Mouse (Mus musculus) MEL (cell line): ENCODE measurements around the gene Nf1. TPM values are rescaled to one million over a fixed set of nuclear protein-coding genes. Genes with fewer than 3 reads are reported as not detected.

Experiments
- DNase-seq: peaks from one replicate; pipeline ENCODE4 v3.0.0; 2011; ENCODE audit warnings: low read depth, low spot score
- H3K27ac ChIP-seq: 2 replicates; pipeline ENCODE4 v1.5.1; 2012; ENCODE audit warnings: low read depth, mild to moderate bottlenecking, control low read depth, low read length, moderate library complexity; ENCODE audit not compliant: control insufficient read depth
- H3K27me3 ChIP-seq, 2 experiments: fragments of 150-350 bp in 1 of 2; sonication (generic) in 1 of 2; 2 replicates each; pipeline ENCODE4 v1.6.1; 2012; ENCODE audit warnings: low read length in 2 of 2, mild to moderate bottlenecking in 2 of 2, improper control_type of control experiment in 1 of 2, moderate library complexity in 1 of 2; ENCODE audit not compliant: insufficient read depth in 2 of 2, control insufficient read depth in 1 of 2
- H3K36me3 ChIP-seq, 2 experiments: 2 replicates each; pipeline ENCODE4 v1.6.1; 2012 to 2014; ENCODE audit warnings: low read length in 2 of 2, improper control_type of control experiment in 1 of 2, inconsistent platforms in 1 of 2, mild to moderate bottlenecking in 1 of 2; ENCODE audit not compliant: insufficient read depth in 2 of 2, control insufficient read depth in 1 of 2
- H3K4me1 ChIP-seq, 2 experiments: fragments of 150-350 bp in 1 of 2; sonication (generic) in 1 of 2; 2 replicates each; pipeline ENCODE4 v1.6.1; 2012; ENCODE audit warnings: low read length in 2 of 2, improper control_type of control experiment in 1 of 2, mild to moderate bottlenecking in 1 of 2; ENCODE audit not compliant: insufficient read depth in 2 of 2, control insufficient read depth in 1 of 2
- H3K4me3 ChIP-seq, 2 experiments: fragments of 150-350 bp in 1 of 2; sonication (generic) in 1 of 2; 2 replicates each; pipeline ENCODE4 v1.5.1; 2012; ENCODE audit warnings: low read depth in 2 of 2, low read length in 2 of 2, mild to moderate bottlenecking in 2 of 2, moderate library complexity in 2 of 2, control low read depth in 1 of 2, improper control_type of control experiment in 1 of 2; ENCODE audit not compliant: control insufficient read depth in 1 of 2, insufficient read depth in 1 of 2
- H3K79me2 ChIP-seq: 2 replicates; pipeline ENCODE4 v1.6.1; 2012; ENCODE audit warnings: mild to moderate bottlenecking, low read length, moderate library complexity; ENCODE audit not compliant: control insufficient read depth, poor library complexity, insufficient read depth
- H3K9ac ChIP-seq: 2 replicates; pipeline ENCODE4 v1.6.1; 2012; ENCODE audit warnings: low read depth, mild to moderate bottlenecking, control low read depth, low read length, moderate library complexity; ENCODE audit not compliant: control insufficient read depth, poor library complexity, severe bottlenecking
- H3K9me3 ChIP-seq: fragments of 150-350 bp; sonication (generic); replicated peaks from 2 replicates; pipeline ENCODE4 v1.6.1; 2012; ENCODE audit warnings: mild to moderate bottlenecking, low read length, improper control_type of control experiment, moderate library complexity; ENCODE audit not compliant: insufficient read depth
- BHLHE40 ChIP-seq: IDR thresholded peaks from 2 replicates; pipeline ENCODE4 v1.6.1; 2012; ENCODE audit warnings: low read depth, mild to moderate bottlenecking, inconsistent platforms, low read length, improper control_type of control experiment, borderline replicate concordance
- CHD1 ChIP-seq: IDR thresholded peaks from 2 replicates; pipeline ENCODE4 v1.6.1; 2012; ENCODE audit warnings: low read depth, mild to moderate bottlenecking, inconsistent platforms, low read length, improper control_type of control experiment
- CHD2 ChIP-seq: IDR thresholded peaks from 2 replicates; pipeline ENCODE4 v1.6.1; 2011; ENCODE audit warnings: low read length, improper control_type of control experiment
- CTCF ChIP-seq, 3 experiments: IDR thresholded peaks in 2 of 3; conservative IDR thresholded peaks in 1 of 3; 2 replicates each; pipeline ENCODE4 v1.5.1; 2011 to 2012; ENCODE audit warnings: low read length in 3 of 3, low read depth in 2 of 3, mild to moderate bottlenecking in 2 of 3, improper control_type of control experiment in 1 of 3, inconsistent platforms in 1 of 3, mixed read lengths in 1 of 3, moderate library complexity in 1 of 3; ENCODE audit not compliant: control insufficient read depth in 1 of 3, insufficient read depth in 1 of 3, poor library complexity in 1 of 3, severe bottlenecking in 1 of 3
- E2F4 ChIP-seq: IDR thresholded peaks from 2 replicates; pipeline ENCODE4 v1.6.1; 2011; ENCODE audit warnings: low read depth, low read length, improper control_type of control experiment, borderline replicate concordance
- ELF1 ChIP-seq: IDR thresholded peaks from 2 replicates; pipeline ENCODE4 v1.6.1; 2014; ENCODE audit warnings: low read depth, mild to moderate bottlenecking, inconsistent platforms, low read length, improper control_type of control experiment, moderate library complexity
- ETS1 ChIP-seq: IDR thresholded peaks from 2 replicates; pipeline ENCODE4 v1.6.1; 2012; ENCODE audit warnings: low read depth, mild to moderate bottlenecking, inconsistent platforms, low read length, improper control_type of control experiment, moderate library complexity
- GABPA ChIP-seq: IDR thresholded peaks from 2 replicates; pipeline ENCODE4 v1.6.1; 2012; ENCODE audit warnings: low read depth, mild to moderate bottlenecking, inconsistent platforms, low read length, improper control_type of control experiment, moderate library complexity
- GATA1 ChIP-seq: IDR thresholded peaks from 2 replicates; pipeline ENCODE4 v1.6.1; 2011; ENCODE audit warnings: low read depth, low read length, improper control_type of control experiment
- HCFC1 ChIP-seq: IDR thresholded peaks from 2 replicates; pipeline ENCODE4 v1.6.1; 2012; ENCODE audit warnings: low read depth, mild to moderate bottlenecking, inconsistent platforms, low read length, improper control_type of control experiment, moderate library complexity
- KAT2A ChIP-seq: conservative IDR thresholded peaks from 2 replicates; pipeline ENCODE4 v1.6.1; 2012; ENCODE audit warnings: low read depth, low read length, improper control_type of control experiment, inconsistent platforms
- MAFK ChIP-seq: IDR thresholded peaks from 2 replicates; pipeline ENCODE4 v1.6.1; 2011; ENCODE audit warnings: low read depth, mild to moderate bottlenecking, low read length, improper control_type of control experiment, borderline replicate concordance
- MAX ChIP-seq: IDR thresholded peaks from 2 replicates; pipeline ENCODE4 v1.6.1; 2011; ENCODE audit warnings: low read length, improper control_type of control experiment
- MAZ ChIP-seq: IDR thresholded peaks from 2 replicates; pipeline ENCODE4 v1.6.1; 2012; ENCODE audit warnings: low read depth, mild to moderate bottlenecking, inconsistent platforms, low read length, improper control_type of control experiment
- MEF2A ChIP-seq: IDR thresholded peaks from 2 replicates; pipeline ENCODE4 v1.6.1; 2014; ENCODE audit warnings: low read depth, mild to moderate bottlenecking, inconsistent platforms, low read length, improper control_type of control experiment; ENCODE audit not compliant: poor library complexity, insufficient replicate concordance, severe bottlenecking; ENCODE audit errors: extremely low read depth
- MXI1 ChIP-seq: IDR thresholded peaks from 2 replicates; pipeline ENCODE4 v1.6.1; 2011; ENCODE audit warnings: mild to moderate bottlenecking, low read depth, low read length, improper control_type of control experiment
- MYB ChIP-seq: IDR thresholded peaks from 2 replicates; pipeline ENCODE4 v1.6.1; 2011; ENCODE audit warnings: mild to moderate bottlenecking, low read depth, low read length, improper control_type of control experiment
- MYC ChIP-seq: IDR thresholded peaks from 2 replicates; pipeline ENCODE4 v1.6.1; 2011; ENCODE audit warnings: low read depth, mild to moderate bottlenecking, low read length, improper control_type of control experiment, moderate library complexity
- NELFE ChIP-seq: IDR thresholded peaks from 2 replicates; pipeline ENCODE4 v1.6.1; 2011; ENCODE audit warnings: low read depth, low read length, improper control_type of control experiment
- POLR2A ChIP-seq, 2 experiments: IDR thresholded peaks; 2 replicates each; pipeline ENCODE4 v1.6.1; 2011 to 2012; ENCODE audit warnings: low read length in 2 of 2, mild to moderate bottlenecking in 2 of 2, control low read depth in 1 of 2, improper control_type of control experiment in 1 of 2, low read depth in 1 of 2, moderate library complexity in 1 of 2; ENCODE audit not compliant: control insufficient read depth in 1 of 2, insufficient read depth in 1 of 2, poor library complexity in 1 of 2
- POLR2AphosphoS2 ChIP-seq: IDR thresholded peaks from 2 replicates; pipeline ENCODE4 v1.6.1; 2011; ENCODE audit warnings: low read length, improper control_type of control experiment
- POLR2AphosphoS5 ChIP-seq: IDR thresholded peaks from 2 replicates; pipeline ENCODE4 v1.6.1; 2012; ENCODE audit warnings: low read depth, borderline replicate concordance, mild to moderate bottlenecking, inconsistent platforms, low read length, moderate library complexity, mixed read lengths
- RAD21 ChIP-seq: IDR thresholded peaks from 2 replicates; pipeline ENCODE4 v1.6.1; 2011; ENCODE audit warnings: mild to moderate bottlenecking, low read depth, low read length, improper control_type of control experiment
- RCOR1 ChIP-seq: IDR thresholded peaks from 2 replicates; pipeline ENCODE4 v1.6.1; 2012; ENCODE audit warnings: low read depth, mild to moderate bottlenecking, inconsistent platforms, low read length, improper control_type of control experiment
- SIN3A ChIP-seq: IDR thresholded peaks from 2 replicates; pipeline ENCODE4 v1.6.1; 2012; ENCODE audit warnings: low read length, improper control_type of control experiment, inconsistent platforms
- SMC3 ChIP-seq: IDR thresholded peaks from 2 replicates; pipeline ENCODE4 v1.6.1; 2011; ENCODE audit warnings: low read depth, low read length, improper control_type of control experiment
- TAL1 ChIP-seq: IDR thresholded peaks from 2 replicates; pipeline ENCODE4 v1.6.1; 2012; ENCODE audit warnings: mild to moderate bottlenecking, inconsistent platforms, low read length, moderate library complexity, mixed read lengths
- TBP ChIP-seq: IDR thresholded peaks from 2 replicates; pipeline ENCODE4 v1.8.0; 2011; ENCODE audit warnings: low read depth, low read length, improper control_type of control experiment
- TCF12 ChIP-seq: IDR thresholded peaks from 2 replicates; pipeline ENCODE4 v1.6.1; 2014; ENCODE audit warnings: low read depth, mild to moderate bottlenecking, inconsistent platforms, low read length, improper control_type of control experiment, moderate library complexity
- USF1 ChIP-seq: IDR thresholded peaks from 2 replicates; pipeline ENCODE4 v1.6.1; 2014; ENCODE audit warnings: low read depth, mild to moderate bottlenecking, inconsistent platforms, low read length, improper control_type of control experiment, moderate library complexity
- USF2 ChIP-seq, 2 experiments: IDR thresholded peaks; 2 replicates each; pipeline ENCODE4 v1.6.1; 2011 to 2012; ENCODE audit warnings: improper control_type of control experiment in 2 of 2, low read length in 2 of 2, borderline replicate concordance in 1 of 2, inconsistent platforms in 1 of 2, low read depth in 1 of 2, mild to moderate bottlenecking in 1 of 2; ENCODE audit not compliant: insufficient read depth in 1 of 2
- ZC3H11A ChIP-seq: IDR thresholded peaks from 2 replicates; pipeline ENCODE4 v1.6.1; 2012; ENCODE audit warnings: low read depth, mild to moderate bottlenecking, inconsistent platforms, low read length, improper control_type of control experiment
- ZKSCAN1 ChIP-seq: IDR thresholded peaks from 2 replicates; pipeline ENCODE4 v1.6.1; 2012; ENCODE audit warnings: low read depth, mild to moderate bottlenecking, inconsistent platforms, low read length, improper control_type of control experiment, moderate library complexity
- ZMIZ1 ChIP-seq: IDR thresholded peaks from 2 replicates; pipeline ENCODE4 v1.6.1; 2012; ENCODE audit warnings: low read depth, mild to moderate bottlenecking, inconsistent platforms, low read length, improper control_type of control experiment, moderate library complexity
- ZNF384 ChIP-seq: IDR thresholded peaks from 2 replicates; pipeline ENCODE4 v1.6.1; 2012; ENCODE audit warnings: low read depth, mild to moderate bottlenecking, inconsistent platforms, low read length, improper control_type of control experiment
- polyA plus RNA-seq, 2 experiments: library from polyadenylated mRNA; stranded (reverse) in 1 of 2; unstranded in 1 of 2; fragments of >175 nt in 1 of 2; fragments of >200 nt in 1 of 2; gene quantifications; 2 replicates each; pipeline versions ENCODE4 v1.2.1 to v1.2.4; 2012; ENCODE audit warnings: low replicate concordance in 2 of 2, low read depth in 1 of 2; ENCODE audit not compliant: insufficient read length in 2 of 2, insufficient read depth in 1 of 2, missing spikeins in 1 of 2
- total RNA-seq: library from RNA; depleted of rRNA; stranded (reverse); fragments of 300-350 nt; gene quantifications from 2 replicates; pipeline ENCODE4 v1.2.3, GENCODE M21; 2012

The Nf1 gene
- total and polyA plus RNA-seq, 3 experiments, result 13.2 to 108 (median 20.3) TPM

- H3K4me3 ChIP-seq, result peak overlapping the region; percentile 37 to 40
Measured at GRCm38 (mm10) chr11:79519299-79519698, 179.8 kb downstream of the Nf1 start.

GRCm38 (mm10) chr11:79519878-79520291, 180.4 kb downstream of the Nf1 start:
- H3K9ac ChIP-seq, result peak overlapping the region; percentile 68; the same call in 1 of the 2 replicates
- peak; percentile 95 for DNase-seq
- TF ChIP-seq TAL1, result no peak
- TF ChIP-seq KAT2A, result no peak
- TF ChIP-seq CTCF (IDR thresholded peaks at IDR 0.05 in 2 of 3, conservative IDR thresholded peaks at IDR 0.05 in 1 of 3; ENCODE audit: control insufficient read depth in 1 of 3, insufficient read depth in 1 of 3, low read depth in 2 of 3, low read length in 3 of 3, poor library complexity in 1 of 3, severe bottlenecking in 1 of 3), result no peak
- TF ChIP-seq MEF2A, result 0 out of 2 replicates have a peak, but pooled peaks have one; percentile 71
- peak; percentile 66; the same call in 1 of the 2 replicates for TF ChIP-seq RCOR1
- TF ChIP-seq MYC, result peak; percentile 66; the same call in 1 of the 2 replicates
- TF ChIP-seq POLR2A (IDR thresholded peaks at IDR 0.05; ENCODE audit: control insufficient read depth in 1 of 2, insufficient read depth in 1 of 2, low read depth in 1 of 2, low read length in 2 of 2, poor library complexity in 1 of 2), result peak in 1 of 2 experiments; percentile 18; a peak in 1 of 4 replicates
- no peak for TF ChIP-seq USF1
- TF ChIP-seq ZKSCAN1, result no peak
- TF ChIP-seq MYB, result no peak
- TF ChIP-seq ELF1, result peak; percentile 48; the same call in 1 of the 2 replicates
- no peak for TF ChIP-seq E2F4
- no peak for TF ChIP-seq MAX
- no peak; the same call in 1 of the 2 replicates for TF ChIP-seq TBP
- TF ChIP-seq ETS1, result peak; percentile 89
- no peak for TF ChIP-seq MAZ
- TF ChIP-seq CHD2, result no peak
- peak; percentile 84 for TF ChIP-seq SIN3A
- TF ChIP-seq HCFC1, result no peak
- TF ChIP-seq GABPA, result no peak
- TF ChIP-seq GATA1, result no peak
- no peak for TF ChIP-seq TCF12
- TF ChIP-seq SMC3, result no peak

More at GRCm38 (mm10) chr11:79519299-79519698, 179.8 kb downstream of the Nf1 start:
- no peaks in the 10 kb centered on the region for H3K9me3 ChIP-seq
- peaks cover 47% of the 10 kb centered on the region for H3K79me2 ChIP-seq
- TF ChIP-seq MAZ (no peak), SMC3 (no peak), RAD21 (no peak), NELFE (no peak), CTCF (IDR thresholded peaks at IDR 0.05 in 2 of 3, conservative IDR thresholded peaks at IDR 0.05 in 1 of 3; ENCODE audit: control insufficient read depth in 1 of 3, insufficient read depth in 1 of 3, low read depth in 2 of 3, low read length in 3 of 3, poor library complexity in 1 of 3, severe bottlenecking in 1 of 3) (no peak), ZKSCAN1 (no peak), MYB (no peak), USF1 (peak; percentile 42; the same call in 1 of the 2 replicates), RCOR1 (no peak), ZMIZ1 (no peak), E2F4 (no peak), TBP (no peak), MAFK (no peak), TCF12 (no peak), USF2 (IDR thresholded peaks at IDR 0.05; ENCODE audit: borderline replicate concordance in 1 of 2, insufficient read depth in 1 of 2, low read depth in 1 of 2, low read length in 2 of 2) (no peak), MEF2A (no peak), MAX (0 out of 2 replicates have a peak, but pooled peaks have one; percentile 16), ZNF384 (no peak), CHD1 (0 out of 2 replicates have a peak, but pooled peaks have one; percentile 75), ZC3H11A (no peak), POLR2AphosphoS5 (no peak), BHLHE40 (no peak), POLR2AphosphoS2 (no peak), MXI1 (peak; percentile 80)
- peak; percentile 47 for DNase-seq
- H3K27me3 ChIP-seq, result no peaks in the 10 kb centered on the region
- H3K36me3 ChIP-seq, result peaks cover 11 to 63% of the 10 kb centered on the region in 2 experiments
- H3K27ac ChIP-seq, result peak overlapping the region; percentile 89
- peaks cover 19 to 42% of the 10 kb centered on the region in 2 experiments for H3K4me1 ChIP-seq
- peak overlapping the region; percentile 68 for H3K9ac ChIP-seq

More at GRCm38 (mm10) chr11:79519878-79520291, 180.4 kb downstream of the Nf1 start:
- Histone ChIP-seq H3K9me3 (no peaks in the 10 kb centered on the region), H3K27me3 (no peaks in the 10 kb centered on the region), H3K27ac (peak overlapping the region; percentile 89), H3K4me3 (peak overlapping the region in 1 of 2 experiments; percentile 37; a peak in 2 of 4 replicates), H3K4me1 (peaks cover 20 to 44% of the 10 kb centered on the region in 2 experiments), H3K79me2 (peaks cover 45% of the 10 kb centered on the region), H3K36me3 (peaks cover 9 to 65% of the 10 kb centered on the region in 2 experiments)
